Mouse (Mus musculus): ENCODE results near the gene Aff1. TPM values are rescaled to one million over a fixed set of nuclear protein-coding genes. Genes with fewer than 3 reads are reported as not detected.

The Aff1 gene
- polyA plus RNA-seq, 1 experiment: 16.8 TPM

DNA sequence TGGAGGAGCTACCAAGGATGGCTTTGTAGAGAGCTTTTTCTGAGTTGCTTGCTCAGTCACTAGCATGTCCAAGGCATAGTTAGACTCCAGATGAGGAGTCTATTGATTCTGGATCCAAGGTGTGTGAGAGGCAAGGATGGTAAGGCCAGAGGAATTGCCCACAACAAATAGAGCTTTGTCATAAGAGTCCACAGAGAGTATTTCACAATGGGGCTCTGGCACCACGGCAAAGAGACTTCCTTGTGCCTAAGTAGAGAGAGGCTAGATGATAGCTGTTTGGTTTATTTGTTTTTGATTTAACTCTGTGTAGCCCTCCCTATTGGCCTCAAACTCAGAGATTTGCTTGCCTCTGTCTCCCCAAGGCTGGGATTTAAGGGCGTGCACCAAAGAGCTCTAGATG lies 54.9 kb downstream of the Aff1 start:
- H3K4me3 ChIP-seq (ENCODE audit: insufficient read depth, low read depth, low read length): no peak overlapping the region
- peaks cover 17% of the 10 kb centered on the region for H3K4me1 ChIP-seq (ENCODE audit: control insufficient read depth, insufficient read depth, low read length)
- H3K27ac ChIP-seq (ENCODE audit: insufficient read depth, low read depth, low read length): no peak overlapping the region
- H3K27me3 ChIP-seq (replicated peaks; ENCODE audit: control insufficient read depth, insufficient read depth, low read length): no peaks in the 10 kb centered on the region
- no peaks in the 10 kb centered on the region for H3K36me3 ChIP-seq (ENCODE audit: control insufficient read depth, insufficient read depth, low read length)
- DNase-seq: no peak
- no peak for TF ChIP-seq CTCF (conservative IDR thresholded peaks at IDR 0.05; ENCODE audit: insufficient read depth, insufficient read length, low read depth, low read length)
- WGBS: 76% methylated on average over 2 of the region's 2 CpGs

DNA sequence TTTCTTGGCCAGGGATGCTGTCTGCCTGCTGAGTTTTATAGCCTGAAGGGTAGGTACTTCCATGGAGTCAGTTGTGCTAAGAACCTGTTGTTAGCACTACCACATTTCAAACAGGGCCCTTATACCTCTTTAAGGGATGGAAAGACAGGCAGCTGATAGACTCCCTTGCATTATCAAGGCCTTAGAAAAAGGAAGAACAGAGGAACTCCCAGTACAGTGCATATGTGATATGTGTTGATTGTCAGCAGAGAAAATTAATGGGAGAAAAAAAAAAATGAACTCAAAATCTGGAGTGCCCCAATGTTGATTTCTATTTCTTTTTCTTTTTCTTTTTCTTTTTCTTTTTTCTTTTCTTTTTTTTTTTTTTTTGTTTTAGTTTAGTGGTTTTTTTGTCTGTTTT lies 56.2 kb downstream of the Aff1 start:
- Histone ChIP-seq H3K27ac (ENCODE audit: insufficient read depth, low read depth, low read length) (no peak overlapping the region), H3K4me1 (ENCODE audit: control insufficient read depth, insufficient read depth, low read length) (peaks cover 24% of the 10 kb centered on the region), H3K27me3 (replicated peaks; ENCODE audit: control insufficient read depth, insufficient read depth, low read length) (no peaks in the 10 kb centered on the region), H3K4me3 (ENCODE audit: insufficient read depth, low read depth, low read length) (no peak overlapping the region), H3K36me3 (ENCODE audit: control insufficient read depth, insufficient read depth, low read length) (no peaks in the 10 kb centered on the region)
- TF ChIP-seq CTCF (conservative IDR thresholded peaks at IDR 0.05; ENCODE audit: insufficient read depth, insufficient read length, low read depth, low read length) (no peak), POLR2A (IDR thresholded peaks at IDR 0.05; ENCODE audit: low read depth, low read length) (no peak)
- no peak for DNase-seq

DNA sequence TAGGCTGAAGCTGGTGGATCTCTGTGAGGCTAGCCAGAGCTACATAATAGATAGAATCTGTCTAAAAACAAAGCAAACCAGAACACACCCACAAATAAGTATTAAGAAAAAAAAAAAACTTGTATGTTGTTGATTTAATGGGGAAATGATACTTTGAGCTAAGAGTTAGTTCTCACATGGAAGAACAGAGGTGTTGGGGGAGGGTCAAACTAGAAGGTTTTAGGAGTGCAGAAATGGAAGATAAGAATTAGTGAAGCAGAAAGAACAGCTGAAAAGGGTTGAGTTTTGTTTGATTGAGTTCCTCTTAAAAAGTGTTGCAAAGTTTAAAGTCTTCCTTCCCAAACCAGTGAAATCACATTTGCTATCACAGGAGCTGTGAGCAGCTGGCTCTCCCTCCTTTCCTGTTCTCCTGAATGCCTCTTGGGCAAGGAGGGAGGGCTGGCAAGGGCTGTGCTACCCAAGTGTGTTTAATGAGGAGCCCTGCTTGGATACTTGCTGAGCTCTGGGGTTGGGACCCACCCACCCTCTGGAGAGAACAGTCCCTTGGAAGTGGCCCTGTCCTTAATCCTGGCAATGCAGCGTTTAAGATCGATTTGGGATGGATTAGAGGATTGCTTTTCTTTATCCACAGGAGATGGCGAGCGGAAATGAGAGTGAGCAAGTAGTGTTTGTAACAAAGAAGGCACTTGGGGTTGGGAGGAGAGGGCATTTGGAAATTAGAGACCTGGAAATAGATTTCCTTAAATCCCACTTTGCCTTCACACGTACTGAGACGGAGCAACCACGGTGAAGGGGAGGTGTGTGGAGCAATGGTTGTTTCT lies 57.5 kb downstream of the Aff1 start:
- TF ChIP-seq POLR2A (IDR thresholded peaks at IDR 0.05; ENCODE audit: low read depth, low read length): no peak
- no peak for TF ChIP-seq CTCF (conservative IDR thresholded peaks at IDR 0.05; ENCODE audit: insufficient read depth, insufficient read length, low read depth, low read length)
- no peak overlapping the region for H3K4me3 ChIP-seq (ENCODE audit: insufficient read depth, low read depth, low read length)
- no peaks in the 10 kb centered on the region for H3K27me3 ChIP-seq (replicated peaks; ENCODE audit: control insufficient read depth, insufficient read depth, low read length)
- 84% methylated on average over 7 of the region's 7 CpGs for WGBS
- peaks cover 24% of the 10 kb centered on the region for H3K4me1 ChIP-seq (ENCODE audit: control insufficient read depth, insufficient read depth, low read length)
- H3K27ac ChIP-seq (ENCODE audit: insufficient read depth, low read depth, low read length): 0 out of 2 replicates have a peak overlapping the region, but pooled peaks have one; percentile 16
- no peaks in the 10 kb centered on the region for H3K36me3 ChIP-seq (ENCODE audit: control insufficient read depth, insufficient read depth, low read length)
- no peak for DNase-seq

DNA sequence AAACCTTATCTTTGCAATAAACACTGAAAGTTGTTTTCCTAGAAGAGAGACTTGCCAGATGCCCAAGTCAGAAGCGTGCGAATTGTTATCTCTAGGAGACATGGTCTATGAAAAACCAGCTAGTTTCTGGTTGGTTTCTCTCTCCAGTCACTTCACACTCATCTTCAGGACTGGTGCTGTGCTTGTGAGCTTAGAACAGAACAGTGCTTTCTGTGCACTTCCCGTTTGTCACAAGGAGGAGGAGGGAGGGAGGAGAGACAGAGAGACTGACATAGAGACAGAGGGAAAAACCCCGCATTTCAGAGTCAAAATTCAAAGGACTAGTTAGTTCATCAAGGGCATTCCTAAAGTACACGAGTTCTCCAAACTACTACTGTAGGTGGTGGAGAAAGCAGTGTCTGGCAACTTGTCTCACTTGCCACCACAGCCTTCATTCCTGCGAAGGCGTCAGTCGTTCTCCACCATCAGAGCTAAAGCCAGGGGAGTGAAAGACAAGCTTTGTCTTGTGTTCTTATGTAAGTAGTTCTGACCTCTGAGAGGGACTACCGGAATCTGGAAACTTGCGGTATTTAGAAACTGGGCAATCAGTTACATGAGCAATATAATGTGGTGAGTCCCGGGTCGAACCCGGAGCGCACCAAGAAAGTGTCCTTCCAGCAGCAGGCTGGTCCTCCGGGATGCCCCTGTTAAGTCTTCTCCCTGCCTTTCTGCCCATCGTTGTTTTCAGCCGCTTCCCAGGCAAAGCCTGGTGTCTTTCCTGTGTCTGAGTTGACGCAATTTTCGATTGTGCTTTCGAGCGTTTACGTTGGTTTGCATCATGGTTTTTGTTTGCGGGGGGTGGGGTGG lies 60.7 kb downstream of the Aff1 start:
- TF ChIP-seq CTCF (conservative IDR thresholded peaks at IDR 0.05; ENCODE audit: insufficient read depth, insufficient read length, low read depth, low read length) (no peak), POLR2A (IDR thresholded peaks at IDR 0.05; ENCODE audit: low read depth, low read length) (no peak)
- peak; percentile 57 for DNase-seq
- Histone ChIP-seq H3K27me3 (replicated peaks; ENCODE audit: control insufficient read depth, insufficient read depth, low read length) (no peaks in the 10 kb centered on the region), H3K27ac (ENCODE audit: insufficient read depth, low read depth, low read length) (peak overlapping the region; percentile 95), H3K36me3 (ENCODE audit: control insufficient read depth, insufficient read depth, low read length) (no peaks in the 10 kb centered on the region), H3K4me1 (ENCODE audit: control insufficient read depth, insufficient read depth, low read length) (peaks cover 34% of the 10 kb centered on the region), H3K4me3 (ENCODE audit: insufficient read depth, low read depth, low read length) (peak overlapping the region; percentile 87)
- 4% methylated on average over 23 of the region's 23 CpGs for WGBS

DNA sequence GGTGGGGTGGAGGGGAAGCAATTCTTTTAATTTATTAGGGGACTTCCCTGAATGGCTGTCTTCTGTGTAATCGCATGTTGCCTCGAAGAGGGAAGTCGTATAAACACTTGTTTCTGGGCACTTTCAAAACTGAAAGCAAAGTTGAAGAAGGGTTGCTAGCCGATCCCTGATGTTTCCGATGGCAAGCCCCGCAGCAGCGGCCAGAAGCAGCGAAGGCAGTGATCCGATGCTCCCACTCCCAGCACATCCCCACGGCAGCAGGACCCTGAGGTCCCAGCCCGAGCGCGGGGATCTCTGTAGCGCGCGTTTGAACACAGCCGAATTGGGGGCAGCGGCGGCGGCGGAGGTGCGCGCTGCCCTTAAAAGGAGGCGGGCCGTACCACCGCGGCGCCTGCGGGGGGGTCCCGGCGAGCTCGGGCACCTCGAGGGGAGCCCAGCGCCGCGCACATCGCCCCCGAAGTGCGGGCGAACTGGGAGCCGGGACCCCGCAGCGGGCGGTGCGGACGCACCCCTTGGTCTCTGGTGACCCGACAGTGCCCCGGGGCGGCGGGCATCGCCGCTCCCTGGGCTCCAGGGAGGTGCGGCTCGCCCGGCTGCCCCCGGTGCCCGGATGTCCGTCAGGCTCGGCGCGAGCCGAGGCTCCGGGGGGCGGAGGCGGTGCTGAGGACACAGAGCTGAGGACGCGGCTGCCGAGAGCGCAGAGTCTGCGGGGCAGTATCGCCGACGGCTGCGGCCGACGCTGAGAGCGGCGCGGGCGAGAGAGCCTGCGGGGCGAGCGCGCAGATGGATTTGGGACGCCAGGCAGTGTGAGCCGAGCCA lies 61.5 kb downstream of the Aff1 start:
- Histone ChIP-seq H3K4me1 (ENCODE audit: control insufficient read depth, insufficient read depth, low read length) (peaks cover 41% of the 10 kb centered on the region), H3K36me3 (ENCODE audit: control insufficient read depth, insufficient read depth, low read length) (no peaks in the 10 kb centered on the region), H3K27me3 (replicated peaks; ENCODE audit: control insufficient read depth, insufficient read depth, low read length) (no peaks in the 10 kb centered on the region), H3K27ac (ENCODE audit: insufficient read depth, low read depth, low read length) (peak overlapping the region; percentile 98), H3K4me3 (ENCODE audit: insufficient read depth, low read depth, low read length) (peak overlapping the region; percentile 87)
- peak; percentile 95 for DNase-seq
- TF ChIP-seq POLR2A (IDR thresholded peaks at IDR 0.05; ENCODE audit: low read depth, low read length) (peak; percentile 91), CTCF (conservative IDR thresholded peaks at IDR 0.05; ENCODE audit: insufficient read depth, insufficient read length, low read depth, low read length) (no peak)
- under 1% methylated on average over 86 of the region's 86 CpGs for WGBS

DNA sequence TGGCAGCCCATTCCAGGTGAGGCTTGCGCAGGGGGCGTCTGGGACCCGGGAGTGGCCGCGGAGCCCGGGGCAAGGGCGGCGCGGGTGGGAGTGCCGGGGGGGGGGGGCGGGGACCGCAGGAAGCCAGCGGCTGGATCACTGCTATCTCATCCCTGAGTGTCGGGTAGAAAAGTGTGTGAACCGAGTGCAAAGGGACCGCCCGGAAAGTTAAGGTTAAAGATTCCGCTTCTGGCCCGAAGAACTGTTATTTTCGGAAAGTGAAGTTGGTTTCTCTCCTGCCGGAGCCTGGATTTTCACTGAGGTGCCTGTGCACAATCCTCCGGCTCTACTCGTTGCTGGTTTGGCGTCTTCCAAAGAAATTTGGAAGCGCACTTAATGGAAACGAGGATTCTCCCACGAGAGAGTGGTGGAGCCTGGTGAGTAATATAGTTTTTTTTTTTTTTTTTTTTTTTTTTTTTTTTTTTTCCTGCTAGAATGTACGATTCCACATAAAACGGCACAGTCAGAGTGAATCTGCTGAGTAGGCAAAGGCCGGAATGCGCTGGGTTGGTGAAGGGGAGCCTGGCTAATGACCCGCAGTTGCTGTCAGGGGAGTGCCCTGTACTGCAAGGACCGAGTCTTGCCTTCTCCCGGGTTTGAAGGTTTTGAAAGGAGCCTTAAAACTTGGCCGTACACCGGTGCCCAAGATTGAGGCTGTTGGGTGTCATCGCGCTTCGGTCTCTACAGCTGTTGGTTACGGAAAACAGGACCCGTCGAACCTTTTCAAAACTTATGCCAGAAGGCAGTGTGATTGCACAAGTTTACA lies 62.4 kb downstream of the Aff1 start:
- Histone ChIP-seq H3K36me3 (ENCODE audit: control insufficient read depth, insufficient read depth, low read length) (no peaks in the 10 kb centered on the region), H3K4me1 (ENCODE audit: control insufficient read depth, insufficient read depth, low read length) (peaks cover 42% of the 10 kb centered on the region), H3K27me3 (replicated peaks; ENCODE audit: control insufficient read depth, insufficient read depth, low read length) (no peaks in the 10 kb centered on the region), H3K4me3 (ENCODE audit: insufficient read depth, low read depth, low read length) (peak overlapping the region; percentile 87), H3K27ac (ENCODE audit: insufficient read depth, low read depth, low read length) (peak overlapping the region; percentile 98)
- DNase-seq: peak; percentile 80
- TF ChIP-seq CTCF (conservative IDR thresholded peaks at IDR 0.05; ENCODE audit: insufficient read depth, insufficient read length, low read depth, low read length): no peak
- TF ChIP-seq POLR2A (IDR thresholded peaks at IDR 0.05; ENCODE audit: low read depth, low read length): no peak
- WGBS: under 1% methylated on average over 40 of the region's 42 CpGs

Measured in kidney, adult 2 months (tissue).